Comparison of ENCODE assay signal across 16 mouse cellular contexts in the genomic region with DNA sequence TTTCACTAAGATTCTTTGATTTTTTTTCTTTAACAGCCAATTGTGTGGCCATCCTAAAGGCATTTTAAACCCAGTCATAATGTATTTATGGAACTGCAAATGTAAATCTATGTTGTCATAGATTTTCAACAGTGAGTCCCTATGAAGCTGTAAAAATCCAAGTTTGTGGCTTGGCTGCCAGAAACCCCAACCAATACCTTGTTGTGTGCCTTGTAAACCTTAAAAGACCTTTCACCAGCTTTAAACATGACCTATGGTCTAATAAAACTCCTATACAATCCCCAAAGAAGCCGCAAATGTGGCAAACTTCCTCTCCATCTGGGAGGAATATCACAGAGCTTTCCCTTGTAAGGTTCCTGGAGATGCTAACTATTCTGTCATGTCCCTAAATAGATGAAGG.
"Had no signal": no experiment of that assay in that cellular context is flagged by ENCODE, and none has a peak within 500 bp of the region (broad histone marks: within the 10 kb centered on the region; RNA-seq: fewer than 3 reads in every experiment).

No protein-coding gene starts in this region.

- H3K4me2 ChIP-seq: neural tube, embryonic 13.5 days; neural tube, embryonic 15.5 days; stomach, embryonic 15.5 days had no signal

- H3K36me3 ChIP-seq: neural tube, embryonic 13.5 days; neural tube, embryonic 15.5 days; stomach, embryonic 15.5 days had no signal

- H3K4me1 ChIP-seq: neural tube, embryonic 13.5 days; neural tube, embryonic 15.5 days; stomach, embryonic 15.5 days had no signal

- H3K4me3 ChIP-seq: neural tube, embryonic 13.5 days; neural tube, embryonic 15.5 days; stomach, embryonic 15.5 days had no signal

- H3K9ac ChIP-seq: neural tube, embryonic 13.5 days; neural tube, embryonic 15.5 days; stomach, embryonic 15.5 days had no signal

- H3K9me3 ChIP-seq: neural tube, embryonic 13.5 days; neural tube, embryonic 15.5 days; stomach, embryonic 15.5 days had no signal

- H3K27me3 ChIP-seq: neural tube, embryonic 13.5 days; neural tube, embryonic 15.5 days; stomach, embryonic 15.5 days had no signal

- DNase-seq: retina, postnatal 1 day; right cerebral cortex, adult 18-20 months; right cerebral cortex, postnatal 14 days; right cerebral cortex, postnatal 25 days; right cerebral cortex, postnatal 4 days; spleen, adult 18-20 months; thymus, adult 18-20 months; thymus, adult 2 months; thymus, postnatal 14 days; thymus, postnatal 25 days; thymus, postnatal 36 days; thymus, postnatal 4 days had no signal

- H3K27ac ChIP-seq: neural tube, embryonic 13.5 days; neural tube, embryonic 15.5 days; stomach, embryonic 15.5 days; stomach, postnatal 0 days had no signal
